ENCODE assay signal across 8 mouse cellular contexts in the genomic region with DNA sequence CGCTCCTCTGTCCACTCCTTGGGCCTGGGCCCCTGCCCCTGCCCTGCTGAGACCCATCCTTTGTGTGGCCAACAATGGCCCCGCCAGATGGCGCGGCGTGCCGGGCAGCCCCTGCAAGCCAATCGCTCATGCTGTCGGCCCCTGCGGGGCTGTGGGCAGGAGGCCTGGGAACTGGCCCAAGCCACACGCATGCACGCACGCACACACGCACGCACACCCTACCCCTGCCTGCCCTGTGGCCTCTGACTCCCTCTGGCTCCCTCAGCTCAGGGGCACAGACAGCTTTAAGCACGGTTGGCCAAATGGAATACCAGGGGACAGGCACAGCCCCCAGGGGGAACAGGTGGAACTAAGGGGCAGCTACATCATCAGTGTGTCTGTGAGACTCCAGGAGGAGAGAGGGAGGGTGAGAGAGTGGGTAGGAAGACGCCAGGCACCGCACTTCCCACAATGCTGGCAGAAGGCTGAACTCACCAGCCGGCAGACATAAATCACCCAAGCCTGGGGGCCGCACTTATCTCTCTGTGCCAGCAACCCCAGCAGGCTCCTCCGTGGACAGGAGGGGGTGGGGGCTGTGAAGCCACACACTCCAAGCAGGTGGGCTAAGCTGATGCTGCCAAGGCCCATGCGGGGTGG. TPM values are rescaled to one million over a fixed set of nuclear protein-coding genes. Genes with fewer than 3 reads are reported as not detected.
DNase-seq lines count a peak whose midpoint lies in the region; ATAC-seq and TF ChIP-seq lines count a peak whose summit lies in the region.

No protein-coding gene starts in this region.

- no peak overlapping the region for H3K4me2 ChIP-seq in heart, embryonic 16.5 days (ENCODE audit: low read depth, low read length)
- peak overlapping the region; percentile 1 for H3K4me2 ChIP-seq in limb, embryonic 13.5 days (replicated peaks)
- H3K4me2 ChIP-seq in stomach, embryonic 14.5 days (replicated peaks; ENCODE audit: low read depth, low read length), result no peak overlapping the region

- no peak overlapping the region for H3K4me3 ChIP-seq in heart, embryonic 16.5 days (ENCODE audit: low read length)
- H3K4me3 ChIP-seq in limb, embryonic 13.5 days, result no peak overlapping the region
- no peak overlapping the region for H3K4me3 ChIP-seq in stomach, embryonic 14.5 days (ENCODE audit: low read depth, low read length)
- H3K4me3 ChIP-seq in heart, adult 2 months, result no peak overlapping the region

- H3K36me3 ChIP-seq in heart, embryonic 16.5 days (ENCODE audit: control insufficient read depth, insufficient read depth), result no peaks in the 10 kb centered on the region
- no peaks in the 10 kb centered on the region for H3K36me3 ChIP-seq in limb, embryonic 13.5 days
- no peaks in the 10 kb centered on the region for H3K36me3 ChIP-seq in stomach, embryonic 14.5 days (ENCODE audit: control insufficient read depth, insufficient read depth, low read length)
- no peaks in the 10 kb centered on the region for H3K36me3 ChIP-seq in heart, adult 2 months (ENCODE audit: control insufficient read depth, insufficient read depth, low read length)

- 0 out of 2 replicates have a peak, but pooled peaks cover 2% of the 10 kb centered on the region for H3K79me2 ChIP-seq in heart, adult 2 months (replicated peaks; ENCODE audit: control insufficient read depth, insufficient read depth, low read length)

- no peak for TF ChIP-seq POLR2A in heart, adult 2 months (IDR thresholded peaks at IDR 0.05; ENCODE audit: insufficient read depth, low read depth, low read length)

- no peaks in the 10 kb centered on the region for H3K27me3 ChIP-seq in heart, embryonic 16.5 days (ENCODE audit: control insufficient read depth, insufficient read depth, low read length)
- peaks cover 24% of the 10 kb centered on the region for H3K27me3 ChIP-seq in limb, embryonic 13.5 days
- no peaks in the 10 kb centered on the region for H3K27me3 ChIP-seq in stomach, embryonic 14.5 days (ENCODE audit: control insufficient read depth, insufficient read depth, low read length)
- H3K27me3 ChIP-seq in heart, adult 2 months (ENCODE audit: control insufficient read depth, insufficient read depth, low read length), result no peaks in the 10 kb centered on the region

- no peaks in the 10 kb centered on the region for H3K9me3 ChIP-seq in heart, embryonic 16.5 days (replicated peaks; ENCODE audit: control insufficient read depth, low read length)
- no peaks in the 10 kb centered on the region for H3K9me3 ChIP-seq in limb, embryonic 13.5 days
- H3K9me3 ChIP-seq in stomach, embryonic 14.5 days (ENCODE audit: control insufficient read depth, low read depth, low read length), result no peaks in the 10 kb centered on the region

- ATAC-seq in heart, embryonic 16.5 days (replicated peaks; ENCODE audit: extremely low read depth, insufficient read depth, low FRiP score), result no peak
- ATAC-seq in limb, embryonic 13.5 days (ENCODE audit: low FRiP score, low read depth), result no peak
- ATAC-seq in stomach, embryonic 14.5 days (ENCODE audit: insufficient number of reproducible peaks, insufficient read depth, low FRiP score, low read depth), result peak; percentile 25; the same call in 1 of the 2 replicates

- TF ChIP-seq CTCF in heart, adult 2 months (IDR thresholded peaks at IDR 0.05), result no peak

- 58% methylated on average over 21 of the region's 21 CpGs for WGBS in heart, embryonic 16.5 days
- 12% methylated on average over 21 of the region's 21 CpGs for WGBS in limb, embryonic 13.5 days
- WGBS in stomach, embryonic 14.5 days, result 28% methylated on average over 21 of the region's 21 CpGs
- 69% methylated on average over 21 of the region's 21 CpGs for WGBS in heart, adult 2 months

- TF ChIP-seq EP300 in heart, adult 2 months (IDR thresholded peaks at IDR 0.05; ENCODE audit: insufficient read depth, low read depth, low read length), result no peak

- intact Hi-C loops in heart, adult 2 months (cut with DNase I), result no loop called here

- H3K27ac ChIP-seq in heart, embryonic 16.5 days (ENCODE audit: low read length), result 0 out of 2 replicates have a peak overlapping the region, but pooled peaks have one; percentile 8
- no peak overlapping the region for H3K27ac ChIP-seq in limb, embryonic 13.5 days
- peak overlapping the region; percentile 39; the same call in 1 of the 2 replicates for H3K27ac ChIP-seq in stomach, embryonic 14.5 days (ENCODE audit: low read length)
- no peak overlapping the region for H3K27ac ChIP-seq in heart, adult 2 months

- peaks cover 87% of the 10 kb centered on the region for H3K4me1 ChIP-seq in heart, embryonic 16.5 days (ENCODE audit: control insufficient read depth, insufficient read depth, low read length)
- peaks cover 76% of the 10 kb centered on the region for H3K4me1 ChIP-seq in limb, embryonic 13.5 days
- peaks cover 51% of the 10 kb centered on the region for H3K4me1 ChIP-seq in stomach, embryonic 14.5 days (ENCODE audit: control insufficient read depth, insufficient read depth, low read length)
- peaks cover 38% of the 10 kb centered on the region for H3K4me1 ChIP-seq in heart, adult 2 months (ENCODE audit: control insufficient read depth, insufficient read depth, low read length)

- DNase-seq in heart, adult 18-20 months, result no peak
- peak; percentile 81 for DNase-seq in cerebellum, adult 9-10 months
- peak; percentile 38 to 70 for DNase-seq in frontal cortex, adult 2 months (ENCODE audit: extremely low spot score in 1 of 2, low spot score in 1 of 2)
- DNase-seq in thymus, postnatal 0 days (ENCODE audit: low spot score), result no peak
- DNase-seq in heart, adult 2 months, result no peak

- H3K9ac ChIP-seq in heart, embryonic 16.5 days (ENCODE audit: low read length), result peak overlapping the region; percentile 13
- 0 out of 2 replicates have a peak overlapping the region, but pooled peaks have one; percentile 10 for H3K9ac ChIP-seq in limb, embryonic 13.5 days
- H3K9ac ChIP-seq in stomach, embryonic 14.5 days (replicated peaks; ENCODE audit: low read depth, low read length), result no peak overlapping the region
- no peak overlapping the region for H3K9ac ChIP-seq in heart, adult 2 months (ENCODE audit: low read depth, low read length)

RNA-seq across cellular contexts. Expression of gene Ccdc85c, which starts 34.2 kb away (rescaled TPM):
- polyA plus RNA-seq in heart, embryonic 16.5 days (2015; fragmentation: Nextera tagmentation; extraction: Ambion mirVana), result 4.2 and 4.6 TPM in 2 replicates
- total RNA-seq in heart, adult 18-20 months (2021), result 10 to 100 TPM; 38.5 to 42.5 TPM
- 44.2 and 44.8 TPM in 2 replicates for polyA plus RNA-seq in frontal cortex, adult 2 months (2012; rRNA removed)
- 6.6 and 6.9 TPM in 2 replicates for polyA plus RNA-seq in limb, embryonic 13.5 days (2015; fragmentation: Nextera tagmentation; extraction: Ambion mirVana)
- polyA plus RNA-seq in stomach, embryonic 14.5 days (2014; fragmentation: Nextera tagmentation; extraction: Ambion mirVana), result 8.9 and 10.2 TPM in 2 replicates
- 11.3 and 13.6 TPM in 2 replicates for polyA plus RNA-seq in thymus, postnatal 0 days (2015; fragmentation: Nextera tagmentation; extraction: Ambion mirVana)
- total RNA-seq in heart, adult 2 months (2021), result 10 to 100 TPM; 39.2 to 43.9 TPM
- 27.1 and 29.3 TPM in 2 replicates for polyA plus RNA-seq in heart, adult 2 months (2012; rRNA removed)

Comparison
In these comparisons a context has a peak if more than half of its experiments do, and no peak if none do; other contexts are left out.
1. H3K27ac ChIP-seq: peak in heart, embryonic 16.5 days (single experiment) and stomach, embryonic 14.5 days (single experiment); none in limb, embryonic 13.5 days (single experiment) and heart, adult 2 months (single experiment).
2. H3K9ac ChIP-seq: peak in heart, embryonic 16.5 days (single experiment) and limb, embryonic 13.5 days (single experiment); none in stomach, embryonic 14.5 days (single experiment) and heart, adult 2 months (single experiment).
3. DNase-seq: peak in cerebellum, adult 9-10 months (single experiment) and frontal cortex, adult 2 months (2 of 2); none in heart, adult 18-20 months (0 of 2), thymus, postnatal 0 days (single experiment) and heart, adult 2 months (0 of 2).